Mouse (Mus musculus): ENCODE data around the gene Thumpd3. TPM values are rescaled to one million over a fixed set of nuclear protein-coding genes. Genes with fewer than 3 reads are reported as not detected.
A peak's percentile ranks its signal among the peaks of the same experiment; 100 is the strongest.

The Thumpd3 gene
- polyA plus RNA-seq (2015; fragmentation: Nextera tagmentation; extraction: Ambion mirVana), result 29.5 and 30.0 TPM in 2 replicates

GRCm38 (mm10) chr6:113046041-113046975, at the start of gene Thumpd3:
TSS of gene Thumpd3 (plus strand) at chr6:113046225.
- WGBS (ENCODE audit: insufficient replicate concordance), result 1% methylated on average over 59 of the region's 59 CpGs
- Histone ChIP-seq H3K4me2 (ENCODE audit: low read depth, low read length) (peak within 1 kb of the TSS; percentile 99), H3K27ac (ENCODE audit: low read length) (peak within 1 kb of the TSS; percentile 90), H3K27me3 (ENCODE audit: control insufficient read depth, insufficient read depth, low read depth, low read length) (no peaks in the 10 kb centered on the region), H3K9ac (ENCODE audit: low read depth, low read length) (peak within 1 kb of the TSS; percentile 84), H3K4me1 (ENCODE audit: control insufficient read depth, low read depth, low read length) (peaks cover 38% of the 10 kb centered on the region), H3K9me3 (replicated peaks; ENCODE audit: control insufficient read depth, low read length) (no peaks in the 10 kb centered on the region), H3K36me3 (ENCODE audit: control insufficient read depth, insufficient read depth) (peaks cover 4% of the 10 kb centered on the region), H3K4me3 (ENCODE audit: low read depth, low read length) (peak within 1 kb of the TSS; percentile 89)
- peak; percentile 97 for ATAC-seq (ENCODE audit: low read depth)

DNA sequence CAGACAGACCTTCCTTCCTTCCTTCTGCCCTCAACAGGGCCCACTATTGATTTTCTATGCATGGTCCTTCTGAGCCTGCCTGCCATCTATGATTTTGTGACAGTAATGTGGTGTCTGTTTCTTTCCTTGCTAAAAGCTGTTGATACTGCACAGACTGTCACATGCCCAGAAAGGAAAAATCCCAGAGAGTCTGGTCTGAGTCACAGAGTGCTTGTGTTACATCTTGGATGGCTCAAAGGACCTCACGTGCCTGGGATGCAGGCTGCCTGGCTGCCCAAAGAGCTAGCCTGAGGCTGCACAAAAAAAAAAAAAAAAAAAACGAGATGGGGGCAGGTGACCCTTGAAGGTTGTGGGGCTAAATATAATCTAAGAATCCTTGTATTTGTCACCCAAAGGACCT, 46.8 kb upstream of the Thumpd3 start:
- H3K27ac ChIP-seq (ENCODE audit: low read length), result no peak overlapping the region
- no peak overlapping the region for H3K9ac ChIP-seq (ENCODE audit: low read depth, low read length)
- no peaks in the 10 kb centered on the region for H3K36me3 ChIP-seq (ENCODE audit: control insufficient read depth, insufficient read depth)
- H3K4me3 ChIP-seq (ENCODE audit: low read depth, low read length), result no peak overlapping the region
- WGBS (ENCODE audit: insufficient replicate concordance), result 37% methylated on average over 2 of the region's 2 CpGs
- no peaks in the 10 kb centered on the region for H3K27me3 ChIP-seq (ENCODE audit: control insufficient read depth, insufficient read depth, low read depth, low read length)
- H3K9me3 ChIP-seq (replicated peaks; ENCODE audit: control insufficient read depth, low read length), result no peaks in the 10 kb centered on the region
- H3K4me1 ChIP-seq (ENCODE audit: control insufficient read depth, low read depth, low read length), result no peaks in the 10 kb centered on the region
- H3K4me2 ChIP-seq (ENCODE audit: low read depth, low read length), result no peak overlapping the region
- no peak for ATAC-seq (ENCODE audit: low read depth)

GRCm38 (mm10) chr6:113000666-113001287, 45.2 kb upstream of the Thumpd3 start:
- Histone ChIP-seq H3K27me3 (ENCODE audit: control insufficient read depth, insufficient read depth, low read depth, low read length) (no peaks in the 10 kb centered on the region), H3K4me2 (ENCODE audit: low read depth, low read length) (0 out of 2 replicates have a peak overlapping the region, but pooled peaks have one; percentile 13), H3K9ac (ENCODE audit: low read depth, low read length) (0 out of 2 replicates have a peak overlapping the region, but pooled peaks have one; percentile 16), H3K27ac (ENCODE audit: low read length) (no peak overlapping the region), H3K36me3 (ENCODE audit: control insufficient read depth, insufficient read depth) (no peaks in the 10 kb centered on the region), H3K4me3 (ENCODE audit: low read depth, low read length) (no peak overlapping the region), H3K4me1 (ENCODE audit: control insufficient read depth, low read depth, low read length) (no peaks in the 10 kb centered on the region), H3K9me3 (replicated peaks; ENCODE audit: control insufficient read depth, low read length) (no peaks in the 10 kb centered on the region)
- ATAC-seq (ENCODE audit: low read depth), result peak; percentile 58; the same call in 1 of the 2 replicates
- WGBS (ENCODE audit: insufficient replicate concordance), result 24% methylated on average over 11 of the region's 11 CpGs

GRCm38 (mm10) chr6:113001719-113002118, 44.3 kb upstream of the Thumpd3 start:
- Histone ChIP-seq H3K27ac (ENCODE audit: low read length) (no peak overlapping the region), H3K36me3 (ENCODE audit: control insufficient read depth, insufficient read depth) (no peaks in the 10 kb centered on the region), H3K4me3 (ENCODE audit: low read depth, low read length) (no peak overlapping the region), H3K4me2 (ENCODE audit: low read depth, low read length) (no peak overlapping the region), H3K4me1 (ENCODE audit: control insufficient read depth, low read depth, low read length) (no peaks in the 10 kb centered on the region), H3K27me3 (ENCODE audit: control insufficient read depth, insufficient read depth, low read depth, low read length) (no peaks in the 10 kb centered on the region), H3K9me3 (replicated peaks; ENCODE audit: control insufficient read depth, low read length) (no peaks in the 10 kb centered on the region), H3K9ac (ENCODE audit: low read depth, low read length) (no peak overlapping the region)
- no peak for ATAC-seq (ENCODE audit: low read depth)
- WGBS (ENCODE audit: insufficient replicate concordance), result 56% methylated on average over 12 of the region's 12 CpGs

DNA sequence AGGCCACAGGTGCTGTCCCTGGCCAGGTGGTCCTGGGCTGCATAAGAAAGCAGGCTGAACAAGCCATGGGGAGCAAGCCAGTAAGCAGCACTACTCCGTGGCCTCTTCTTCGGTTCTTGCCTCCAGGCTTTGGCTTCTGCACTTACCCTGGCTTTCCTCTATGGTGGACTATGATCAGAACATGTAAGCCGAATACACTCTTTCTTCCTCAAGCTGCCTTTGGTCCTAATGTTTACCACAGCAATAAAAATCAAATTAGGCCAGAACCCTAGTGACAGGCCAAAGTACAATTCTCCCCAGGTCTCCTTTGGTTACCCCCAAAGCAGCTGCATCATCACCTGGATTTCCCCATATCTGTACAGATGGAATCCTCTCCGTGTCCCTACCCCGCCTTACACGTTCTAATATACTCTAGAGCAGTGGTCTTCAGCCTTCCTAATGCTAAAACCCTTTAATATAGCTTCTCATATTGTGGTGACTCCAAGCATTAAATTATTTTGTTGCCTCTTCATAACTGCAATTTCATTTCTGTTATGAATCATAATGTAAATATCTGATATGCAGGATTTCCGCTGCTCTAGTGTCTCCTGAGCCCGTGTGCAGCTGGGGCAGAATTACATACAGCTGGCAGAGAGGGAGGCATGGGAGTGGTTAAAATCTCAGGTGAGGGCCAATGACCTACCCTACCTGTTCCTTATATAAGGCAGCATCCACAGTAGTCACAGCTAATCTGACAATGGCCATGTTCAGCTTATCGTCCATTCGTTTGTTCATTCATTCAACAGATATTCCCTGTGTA, 42.5 kb upstream of the Thumpd3 start:
- Histone ChIP-seq H3K9me3 (replicated peaks; ENCODE audit: control insufficient read depth, low read length) (no peaks in the 10 kb centered on the region), H3K4me1 (ENCODE audit: control insufficient read depth, low read depth, low read length) (no peaks in the 10 kb centered on the region), H3K4me2 (ENCODE audit: low read depth, low read length) (no peak overlapping the region), H3K9ac (ENCODE audit: low read depth, low read length) (no peak overlapping the region), H3K27ac (ENCODE audit: low read length) (no peak overlapping the region), H3K27me3 (ENCODE audit: control insufficient read depth, insufficient read depth, low read depth, low read length) (no peaks in the 10 kb centered on the region), H3K4me3 (ENCODE audit: low read depth, low read length) (no peak overlapping the region), H3K36me3 (ENCODE audit: control insufficient read depth, insufficient read depth) (no peaks in the 10 kb centered on the region)
- WGBS (ENCODE audit: insufficient replicate concordance), result 74% methylated on average over 10 of the region's 10 CpGs
- ATAC-seq (ENCODE audit: low read depth), result no peak

DNA sequence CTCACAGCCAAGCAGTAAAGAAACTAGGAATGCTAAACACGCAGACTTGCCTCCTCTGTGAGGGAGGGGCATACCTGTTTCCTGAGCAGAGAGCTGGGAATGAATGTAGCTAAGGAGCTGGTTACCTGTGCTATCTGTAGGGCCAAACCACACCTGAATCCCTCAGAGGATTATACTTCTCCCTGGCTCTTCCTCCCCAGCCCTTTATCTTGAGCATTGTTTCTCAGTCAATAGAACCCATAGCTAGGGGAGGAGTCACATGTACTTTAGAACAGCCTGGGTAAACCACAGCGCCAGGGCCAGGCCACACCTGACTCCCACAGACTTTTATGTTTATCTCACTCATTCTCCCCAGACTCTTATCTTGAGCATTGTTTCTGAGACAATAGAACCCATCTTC, 39.2 kb upstream of the Thumpd3 start:
- Histone ChIP-seq H3K9ac (ENCODE audit: low read depth, low read length) (no peak overlapping the region), H3K27ac (ENCODE audit: low read length) (no peak overlapping the region), H3K27me3 (ENCODE audit: control insufficient read depth, insufficient read depth, low read depth, low read length) (no peaks in the 10 kb centered on the region), H3K4me3 (ENCODE audit: low read depth, low read length) (no peak overlapping the region), H3K4me2 (ENCODE audit: low read depth, low read length) (no peak overlapping the region), H3K9me3 (replicated peaks; ENCODE audit: control insufficient read depth, low read length) (no peaks in the 10 kb centered on the region), H3K4me1 (ENCODE audit: control insufficient read depth, low read depth, low read length) (no peaks in the 10 kb centered on the region), H3K36me3 (ENCODE audit: control insufficient read depth, insufficient read depth) (no peaks in the 10 kb centered on the region)
- no peak for ATAC-seq (ENCODE audit: low read depth)
- 54% methylated on average over 2 of the region's 2 CpGs for WGBS (ENCODE audit: insufficient replicate concordance)

DNA sequence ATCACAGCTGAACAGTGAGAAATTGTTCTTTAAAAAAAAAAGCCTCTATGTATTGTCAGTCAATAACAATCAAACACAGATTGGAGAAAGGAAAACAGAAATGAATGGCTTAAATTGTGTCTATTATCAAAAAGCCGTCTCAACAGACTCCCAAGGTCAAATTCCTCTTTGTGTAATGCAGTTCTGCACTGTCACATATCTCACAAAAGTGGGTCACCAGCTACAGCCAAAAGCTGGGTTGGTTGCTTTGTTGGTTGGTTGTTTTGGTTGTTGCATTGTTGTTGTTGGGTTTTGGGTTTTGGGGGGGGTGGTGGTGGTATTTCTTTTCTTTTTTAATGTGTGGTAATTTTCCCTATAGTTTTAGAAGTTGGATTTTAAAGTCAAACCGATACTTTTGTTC, 34.1 kb upstream of the Thumpd3 start:
- no peak for ATAC-seq (ENCODE audit: low read depth)
- WGBS (ENCODE audit: insufficient replicate concordance), result 58% methylated on average over 2 of the region's 2 CpGs
- H3K27ac ChIP-seq (ENCODE audit: low read length), result no peak overlapping the region

GRCm38 (mm10) chr6:113012495-113012941, 33.5 kb upstream of the Thumpd3 start:
- Histone ChIP-seq H3K4me1 (ENCODE audit: control insufficient read depth, low read depth, low read length) (no peaks in the 10 kb centered on the region), H3K27ac (ENCODE audit: low read length) (no peak overlapping the region), H3K27me3 (ENCODE audit: control insufficient read depth, insufficient read depth, low read depth, low read length) (no peaks in the 10 kb centered on the region; the same call in 1 of the 2 replicates), H3K4me3 (ENCODE audit: low read depth, low read length) (no peak overlapping the region), H3K36me3 (ENCODE audit: control insufficient read depth, insufficient read depth) (no peaks in the 10 kb centered on the region), H3K9me3 (replicated peaks; ENCODE audit: control insufficient read depth, low read length) (no peaks in the 10 kb centered on the region), H3K4me2 (ENCODE audit: low read depth, low read length) (no peak overlapping the region), H3K9ac (ENCODE audit: low read depth, low read length) (no peak overlapping the region)
- 38% methylated on average over 6 of the region's 6 CpGs for WGBS (ENCODE audit: insufficient replicate concordance)
- ATAC-seq (ENCODE audit: low read depth), result no peak

More for the DNA sequence above, 34.1 kb upstream of the Thumpd3 start:
- Histone ChIP-seq H3K4me1 (ENCODE audit: control insufficient read depth, low read depth, low read length) (no peaks in the 10 kb centered on the region), H3K4me3 (ENCODE audit: low read depth, low read length) (no peak overlapping the region), H3K9ac (ENCODE audit: low read depth, low read length) (no peak overlapping the region), H3K4me2 (ENCODE audit: low read depth, low read length) (no peak overlapping the region), H3K9me3 (replicated peaks; ENCODE audit: control insufficient read depth, low read length) (no peaks in the 10 kb centered on the region), H3K27me3 (ENCODE audit: control insufficient read depth, insufficient read depth, low read depth, low read length) (no peaks in the 10 kb centered on the region; the same call in 1 of the 2 replicates), H3K36me3 (ENCODE audit: control insufficient read depth, insufficient read depth) (no peaks in the 10 kb centered on the region)

All from liver, embryonic 16.5 days (tissue).